In genomic region chr7:112377314-112377713, GRCm38 (mm10) we compare ENCODE assay signal across 8 mouse cellular contexts. TPM values are rescaled to one million over a fixed set of nuclear protein-coding genes. Genes with fewer than 3 reads are reported as not detected.
A peak's percentile ranks its signal among the peaks of the same experiment; 100 is the strongest.
DNase-seq lines count a peak whose midpoint lies in the region; ATAC-seq and TF ChIP-seq lines count a peak whose summit lies in the region.
"Had no signal": no experiment of that assay in that cellular context is flagged by ENCODE, and none has a peak within 500 bp of the region (broad histone marks: within the 10 kb centered on the region; RNA-seq: fewer than 3 reads in every experiment).

No protein-coding gene starts in this region.

- ATAC-seq in forebrain, embryonic 12.5 days (ENCODE audit: low FRiP score): peak; percentile 74
- peak; percentile 34 to 46; a peak in 2 of 4 replicates for ATAC-seq in hematopoietic stem cell, adult 5-6 weeks (replicated peaks in 1 of 2; ENCODE audit: insufficient read depth in 1 of 2, low FRiP score in 2 of 2, low TSS enrichment in 1 of 2, low read depth in 1 of 2, poor library complexity in 2 of 2, severe bottlenecking in 2 of 2)
- ATAC-seq in megakaryocyte, adult 5-6 weeks (ENCODE audit: poor library complexity, severe bottlenecking): peak; percentile 40; the same call in 1 of the 2 replicates

- no peak overlapping the region for H3K27ac ChIP-seq in forebrain, embryonic 12.5 days
- no peak overlapping the region for H3K27ac ChIP-seq in layer of hippocampus, adult 2 months
- no peak overlapping the region for H3K27ac ChIP-seq in small intestine, adult 2 months (ENCODE audit: insufficient read depth, low read depth, low read length)

- H3K4me3 ChIP-seq in forebrain, embryonic 12.5 days (replicated peaks): no peak overlapping the region
- H3K4me3 ChIP-seq in layer of hippocampus, adult 2 months: no peak overlapping the region
- H3K4me3 ChIP-seq in small intestine, adult 2 months (ENCODE audit: low read depth, low read length): no peak overlapping the region
- H3K4me3 ChIP-seq: megakaryocyte, embryonic 14.5 days had no signal

- no peak overlapping the region for H3K4me2 ChIP-seq in forebrain, embryonic 12.5 days

- no peak overlapping the region for H3K9ac ChIP-seq in forebrain, embryonic 12.5 days

- WGBS in forebrain, embryonic 12.5 days: 36% methylated on average over 8 of the region's 8 CpGs
- WGBS in small intestine, adult 2 months: 43% methylated on average over 8 of the region's 8 CpGs

- DNase-seq in WW6 (ENCODE audit: low read depth, low spot score): peak; percentile 36
- peak; percentile 15 for DNase-seq in c-Kit-positive CD71-positive TER-119-negative erythroid progenitor cells, embryonic 14.5 days (ENCODE audit: low read depth)
- DNase-seq in layer of hippocampus, adult 2 months (ENCODE audit: low spot score in 2 of 2): peak; percentile 75 to 84

- H3K9me3 ChIP-seq in forebrain, embryonic 12.5 days: no peaks in the 10 kb centered on the region

- peaks cover 17% of the 10 kb centered on the region; the same call in 1 of the 2 replicates for H3K27me3 ChIP-seq in forebrain, embryonic 12.5 days
- H3K27me3 ChIP-seq in small intestine, adult 2 months (ENCODE audit: control insufficient read depth, insufficient read depth, low read length): no peaks in the 10 kb centered on the region

- TF ChIP-seq POLR2A in small intestine, adult 2 months (IDR thresholded peaks at IDR 0.05; ENCODE audit: low read depth, low read length): no peak

- H3K4me1 ChIP-seq in forebrain, embryonic 12.5 days: no peaks in the 10 kb centered on the region
- H3K4me1 ChIP-seq in small intestine, adult 2 months (ENCODE audit: control insufficient read depth, insufficient read depth, insufficient read length, low read length): peaks cover 20% of the 10 kb centered on the region

- TF ChIP-seq CTCF in layer of hippocampus, adult 2 months (conservative IDR thresholded peaks at IDR 0.05): peak; percentile 93
- TF ChIP-seq CTCF in small intestine, adult 2 months (IDR thresholded peaks at IDR 0.05; ENCODE audit: extremely low read depth, insufficient read length, insufficient replicate concordance, low read depth, low read length): peak; percentile 65; the same call in 1 of the 2 replicates

- H3K36me3 ChIP-seq in forebrain, embryonic 12.5 days (replicated peaks): no peaks in the 10 kb centered on the region
- H3K36me3 ChIP-seq in small intestine, adult 2 months (ENCODE audit: control insufficient read depth, insufficient read depth, low read length): peaks cover 8% of the 10 kb centered on the region

RNA-seq across cellular contexts. Expression of gene Parva, which starts 50.0 kb away (rescaled TPM):
- 51.9 and 54.6 TPM in 2 replicates for polyA plus RNA-seq in forebrain, embryonic 12.5 days (2016; fragmentation: Nextera tagmentation; extraction: Ambion mirVana)
- total RNA-seq in hematopoietic stem cell, adult 5-6 weeks (2017): not detected in 2 replicates
- total RNA-seq in layer of hippocampus, adult 2 months (2021): 10 to 100 TPM; 47.6 to 49.1 TPM
- total RNA-seq in megakaryocyte, adult 5-6 weeks (2015): not detected in 2 replicates
- total RNA-seq in megakaryocyte, adult 5-6 weeks (2017): not detected in 2 replicates
- 10.5 and 13.6 TPM in 2 replicates for polyA plus RNA-seq in small intestine, adult 2 months (2012; rRNA removed)

Comparison
In these comparisons a context has a peak if more than half of its experiments do, and no peak if none do; other contexts are left out.
1. DNase-seq: peak in every context shown above with its lines; median percentile 80 in layer of hippocampus, adult 2 months; 36 in WW6; 15 in c-Kit-positive CD71-positive TER-119-negative erythroid progenitor cells, embryonic 14.5 days.
2. RNA of gene Parva, which starts 50.0 kb away (total RNA-seq): 47.6 to 49.1 TPM in layer of hippocampus, adult 2 months; not detected in hematopoietic stem cell, adult 5-6 weeks and not detected in megakaryocyte, adult 5-6 weeks; every median in the first group is over 10 times any median in the second.
3. Peak in every context shown above with its lines, with median percentiles within 50 percentile points of each other: ATAC-seq.